Mouse (Mus musculus) kidney, adult 11 months (tissue): ENCODE measurements around the gene Lsm14a.

Source experiments
- DNase-seq: peaks from one replicate; pipeline ENCODE4 v3.0.0; 2022

The Lsm14a gene

DNA sequence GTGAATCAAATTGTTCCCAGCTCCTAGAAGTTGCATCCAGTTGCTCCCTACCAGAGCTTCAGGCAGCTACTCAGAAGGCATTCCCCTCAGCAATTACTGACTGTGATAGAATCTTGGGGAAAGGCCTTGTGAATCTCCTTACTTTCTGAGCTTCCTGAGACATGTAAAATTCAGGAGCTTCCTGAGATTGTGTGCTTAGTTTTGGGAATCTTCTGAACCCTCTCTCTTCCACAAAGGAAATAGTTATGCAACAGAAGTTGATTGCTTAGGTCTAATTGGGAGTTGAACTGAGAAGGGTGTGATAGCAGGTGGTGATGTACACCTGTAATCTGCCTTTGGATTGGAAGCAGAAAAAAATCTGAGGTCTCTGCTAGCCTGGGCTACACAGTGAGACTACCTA lies at the start of gene Lsm14a:
Gene Lsm14a (minus strand): TSS at position 101 of the 400 bp plus-strand sequence.
- DNase-seq, result no peak

DNA sequence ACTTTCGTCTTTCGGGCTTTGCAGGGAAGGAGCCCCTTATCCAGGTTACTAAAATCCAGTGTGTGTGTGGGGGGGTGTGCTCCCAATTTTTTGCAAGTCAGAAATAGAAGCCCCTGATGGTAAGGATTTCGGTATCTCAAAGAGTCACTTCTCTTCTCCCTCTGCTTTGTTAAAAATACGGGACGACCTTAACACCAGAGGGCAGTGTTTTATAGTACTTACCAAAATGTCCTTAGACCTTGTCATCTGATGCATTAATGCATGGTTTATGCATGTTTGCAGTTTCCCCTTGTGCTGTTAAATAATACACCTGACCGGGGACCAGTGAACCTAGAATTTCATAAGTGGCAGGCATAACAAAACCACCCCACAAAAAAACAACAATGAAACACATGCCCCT lies 45.8 kb upstream of the Lsm14a start:
- DNase-seq, result no peak

DNA sequence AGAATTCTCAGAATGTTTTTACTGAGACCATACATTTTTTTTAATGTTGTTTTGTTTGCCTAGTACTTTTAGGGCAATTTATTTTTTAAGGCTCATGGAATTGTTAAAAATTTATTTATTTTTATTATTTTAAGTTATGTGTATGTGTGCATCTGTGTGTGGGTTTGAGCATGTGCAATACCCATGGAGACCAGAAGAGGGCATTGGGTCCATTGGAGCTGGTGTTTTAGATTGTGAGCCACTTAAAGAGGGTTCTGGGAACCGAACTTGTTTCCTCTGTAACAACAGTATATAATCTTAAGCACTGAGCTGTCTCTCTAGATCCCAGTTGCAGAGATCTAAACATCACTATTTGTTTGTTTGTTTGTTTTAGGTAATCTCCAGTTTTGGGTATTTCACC lies 40.5 kb upstream of the Lsm14a start:
- no peak for DNase-seq

DNA sequence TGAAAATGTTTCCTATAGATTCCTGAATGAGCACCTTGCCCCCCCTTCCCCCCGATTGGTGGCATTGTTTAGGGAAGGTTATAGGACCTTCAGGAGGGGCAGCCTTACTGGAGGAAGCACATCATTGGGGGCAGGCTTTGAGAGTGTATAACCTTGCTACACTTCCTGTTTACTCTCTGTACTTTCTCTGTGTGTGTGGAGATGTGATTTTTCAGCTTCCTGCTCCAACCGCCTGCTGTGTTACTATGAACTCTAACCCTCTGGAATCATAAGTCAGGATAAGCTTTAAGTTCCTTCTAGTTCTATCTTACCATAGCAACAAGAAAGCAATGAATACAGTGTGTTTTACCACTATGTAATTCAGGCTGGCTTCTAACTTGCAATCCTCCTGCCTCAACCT lies 28.1 kb upstream of the Lsm14a start:
- no peak for DNase-seq

DNA sequence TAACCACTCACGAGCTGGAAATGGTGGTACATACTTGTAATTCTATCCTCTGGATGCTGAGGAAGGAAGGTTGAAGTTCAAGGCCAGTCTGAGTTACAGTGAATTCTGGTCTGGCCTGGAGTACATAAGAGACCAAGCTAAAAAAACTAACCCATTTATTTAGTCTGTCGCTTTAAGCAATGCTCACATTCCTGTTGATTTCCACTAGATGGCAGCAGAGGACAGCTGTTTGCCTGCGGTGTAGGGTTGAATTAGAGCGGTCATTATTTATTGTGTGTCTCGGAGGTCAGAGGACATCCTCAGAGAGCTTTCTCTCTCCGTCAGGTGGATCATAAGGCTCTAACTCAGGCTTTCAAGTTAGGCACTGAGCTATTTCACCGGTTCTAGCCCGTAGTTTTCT lies 14.4 kb upstream of the Lsm14a start:
- DNase-seq, result no peak

DNA sequence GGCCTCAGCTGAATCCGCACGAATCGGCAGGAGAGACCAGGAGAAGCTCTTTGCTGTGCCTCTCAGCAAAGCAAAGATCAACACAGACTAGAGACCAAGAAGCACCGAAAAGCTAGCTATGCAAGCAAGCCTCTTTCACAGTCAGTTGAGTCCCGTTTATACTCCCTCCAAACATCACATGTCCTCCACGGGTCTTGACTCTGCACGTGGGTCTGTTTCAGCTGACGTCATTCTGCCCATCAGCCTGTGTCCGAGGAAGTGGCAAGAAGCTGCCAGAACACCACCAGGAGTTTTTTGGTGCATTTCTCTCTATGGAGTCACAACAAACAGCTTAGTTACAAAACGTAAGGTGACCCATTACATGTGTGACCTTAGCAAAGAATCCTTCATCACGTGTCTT lies 10.8 kb upstream of the Lsm14a start:
- peak; percentile 42 for DNase-seq

DNA sequence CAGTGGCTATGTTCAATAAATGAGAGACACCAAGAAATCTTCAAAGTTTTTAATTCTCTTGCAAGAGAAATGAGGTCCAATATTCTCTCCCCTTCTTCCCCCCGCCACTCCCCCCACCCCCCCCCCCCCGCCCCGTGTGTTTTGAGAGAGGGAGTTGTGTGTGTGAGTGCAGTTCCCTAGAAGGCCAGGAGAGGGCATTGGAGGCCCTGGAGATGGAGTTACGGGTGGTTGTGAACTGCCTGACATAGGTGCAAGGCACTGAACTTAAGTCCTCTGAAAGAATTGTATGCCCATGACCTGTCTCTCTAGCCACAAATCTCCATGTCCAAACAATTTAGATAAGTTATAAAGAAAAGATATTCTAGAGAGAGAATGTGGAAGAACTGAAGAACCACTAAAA lies 7.0 kb upstream of the Lsm14a start:
- DNase-seq, result no peak

DNA sequence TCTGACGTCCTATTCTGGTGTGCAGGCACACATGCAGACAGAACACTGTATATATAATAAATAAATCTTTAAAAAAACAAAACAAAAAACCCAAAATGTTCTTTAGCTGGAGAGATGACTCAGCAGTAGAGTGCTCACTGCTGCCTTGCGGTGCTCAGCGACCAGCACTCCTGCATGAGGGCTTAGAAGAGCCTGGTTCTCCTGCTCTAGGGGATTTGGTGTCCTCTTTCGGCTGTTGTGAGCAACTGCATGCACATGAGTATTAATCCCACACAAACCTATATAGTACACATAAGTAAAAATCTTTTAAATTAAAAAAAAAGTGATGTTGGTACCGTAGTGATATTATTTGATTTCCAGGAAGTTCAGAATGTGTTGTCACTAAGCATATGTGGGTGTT lies 5.7 kb upstream of the Lsm14a start:
- no peak for DNase-seq

DNA sequence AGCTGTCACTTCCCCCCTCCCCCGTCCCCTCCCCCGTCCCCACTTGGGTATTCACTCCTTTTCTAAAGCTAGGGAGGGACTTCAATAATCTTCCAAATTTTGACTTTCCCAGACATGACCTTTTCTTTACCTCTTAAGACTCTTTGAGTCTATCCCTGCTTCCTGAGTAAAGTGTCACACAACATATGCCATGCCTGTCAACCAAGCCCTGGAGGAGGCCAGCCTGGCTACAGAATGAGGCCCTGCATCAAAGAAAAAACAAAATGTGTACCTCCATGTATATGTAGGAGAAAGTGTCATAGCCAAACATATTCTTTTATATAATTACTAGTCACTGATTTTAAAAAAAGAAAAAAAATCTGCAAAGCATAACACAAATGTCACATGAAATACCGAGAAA lies 3.7 kb upstream of the Lsm14a start:
- DNase-seq, result no peak

DNA sequence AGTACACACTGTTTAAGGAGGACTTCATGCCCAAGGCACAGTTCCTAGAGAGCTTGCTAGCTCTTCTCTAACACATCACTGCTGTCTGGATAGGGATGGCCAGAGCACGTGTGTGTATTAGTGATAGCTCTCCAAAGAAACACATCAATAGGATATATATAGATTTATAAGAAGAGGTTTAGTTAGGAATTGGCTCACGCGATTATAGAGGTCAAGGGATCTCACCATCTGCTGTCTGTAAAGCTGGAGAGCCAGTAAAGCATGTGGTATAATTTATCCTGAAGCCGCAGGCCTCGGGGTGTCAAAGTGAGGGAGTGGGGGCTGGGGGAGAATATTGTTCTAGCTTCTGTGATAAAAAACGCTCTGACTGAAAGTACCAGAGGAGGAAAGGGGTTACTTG lies 2.6 kb upstream of the Lsm14a start:
- no peak for DNase-seq

DNA sequence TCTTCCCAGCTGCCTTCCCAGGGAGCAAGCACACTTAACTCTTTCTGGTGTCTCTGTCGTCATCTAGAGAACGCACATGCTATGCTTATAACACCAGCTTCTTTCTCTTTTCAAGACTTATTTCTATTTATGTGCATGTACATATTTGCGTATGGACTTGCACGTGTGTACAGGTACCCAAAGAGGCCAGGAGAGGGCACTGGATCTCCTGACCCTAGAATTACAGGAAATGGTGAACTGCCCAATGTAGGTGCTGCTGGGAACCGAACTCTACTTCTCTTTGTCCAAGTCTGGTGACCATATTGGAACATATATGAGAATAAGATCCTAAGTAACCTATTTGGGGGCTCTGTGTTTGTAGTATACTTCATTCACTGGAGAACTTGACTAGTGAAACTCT lies 1.5 kb upstream of the Lsm14a start:
- DNase-seq, result no peak

DNA sequence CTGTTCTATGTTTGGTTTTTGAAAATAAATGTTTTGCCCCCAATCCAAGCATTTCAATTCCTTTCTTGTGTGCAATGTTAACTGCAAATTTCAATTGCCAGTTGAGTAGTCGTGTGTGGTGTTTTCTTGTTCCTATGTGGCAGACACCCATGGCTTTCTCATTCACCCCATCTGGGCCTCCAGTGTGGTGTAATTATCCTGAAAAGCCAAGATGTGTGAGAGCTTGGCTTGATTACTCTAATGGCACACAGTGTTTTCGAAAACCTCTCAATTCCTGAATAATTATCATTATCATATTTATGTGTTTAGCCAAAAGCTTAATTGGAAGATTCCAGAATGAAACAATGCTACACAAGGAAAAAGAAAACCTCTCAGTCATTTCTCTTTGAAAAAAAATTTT lies 976 bp upstream of the Lsm14a start:
- no peak for DNase-seq

DNA sequence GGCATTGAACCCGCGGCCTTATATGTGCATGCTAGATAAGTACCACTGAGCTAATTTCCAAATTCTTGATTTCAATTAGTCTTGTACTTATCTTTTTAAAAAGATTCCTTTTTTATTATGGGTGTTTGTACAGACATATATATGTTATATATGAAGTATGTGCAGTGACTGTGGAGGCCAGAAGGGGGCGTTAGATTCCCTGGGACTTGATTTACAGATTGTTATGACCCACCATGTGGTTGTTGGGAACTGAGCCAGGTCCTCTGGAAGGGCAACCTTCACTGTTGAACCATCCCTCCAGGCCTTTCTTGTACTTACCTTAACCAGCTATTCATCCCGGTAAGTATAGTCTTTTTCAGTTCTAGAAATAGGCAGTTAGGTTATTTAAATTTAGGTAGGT lies 780 bp downstream of the Lsm14a start:
- no peak for DNase-seq

DNA sequence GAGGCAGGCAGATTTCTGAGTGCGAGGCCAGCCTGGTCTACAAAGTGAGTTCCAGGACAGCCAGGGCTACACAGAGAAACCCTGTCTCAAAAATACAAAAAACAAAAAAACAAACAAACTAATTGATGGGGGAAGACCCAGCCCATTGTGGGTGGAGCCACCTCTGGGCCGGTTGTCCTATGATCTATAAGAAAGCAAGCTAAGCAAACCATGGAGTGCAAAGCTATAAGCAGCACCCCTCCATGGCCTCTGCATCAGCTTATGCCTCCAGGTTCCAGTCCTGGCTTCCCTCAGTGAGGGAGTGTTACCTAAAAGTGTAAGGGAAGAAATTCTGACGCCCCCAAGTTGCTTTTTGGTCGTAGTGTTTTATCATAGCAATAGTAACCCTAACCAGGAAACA lies 1.4 kb downstream of the Lsm14a start:
- no peak for DNase-seq

DNA sequence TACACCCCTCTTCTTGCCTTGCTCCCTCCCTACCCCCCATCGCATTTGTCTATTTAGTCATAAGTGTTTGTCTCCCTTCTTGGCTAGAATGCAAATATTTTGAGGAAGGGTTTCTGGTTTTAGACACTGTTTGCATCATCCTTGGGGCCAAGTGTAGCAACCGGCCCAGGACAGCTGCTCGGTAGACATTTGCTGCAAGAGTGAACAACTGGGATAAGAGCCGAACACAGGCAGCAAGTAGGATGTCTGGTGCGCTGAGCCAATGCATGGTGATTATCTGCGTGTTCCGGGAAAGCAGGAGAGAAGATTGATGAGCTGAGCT lies 2.3 kb downstream of the Lsm14a start:
- no peak for DNase-seq

DNA sequence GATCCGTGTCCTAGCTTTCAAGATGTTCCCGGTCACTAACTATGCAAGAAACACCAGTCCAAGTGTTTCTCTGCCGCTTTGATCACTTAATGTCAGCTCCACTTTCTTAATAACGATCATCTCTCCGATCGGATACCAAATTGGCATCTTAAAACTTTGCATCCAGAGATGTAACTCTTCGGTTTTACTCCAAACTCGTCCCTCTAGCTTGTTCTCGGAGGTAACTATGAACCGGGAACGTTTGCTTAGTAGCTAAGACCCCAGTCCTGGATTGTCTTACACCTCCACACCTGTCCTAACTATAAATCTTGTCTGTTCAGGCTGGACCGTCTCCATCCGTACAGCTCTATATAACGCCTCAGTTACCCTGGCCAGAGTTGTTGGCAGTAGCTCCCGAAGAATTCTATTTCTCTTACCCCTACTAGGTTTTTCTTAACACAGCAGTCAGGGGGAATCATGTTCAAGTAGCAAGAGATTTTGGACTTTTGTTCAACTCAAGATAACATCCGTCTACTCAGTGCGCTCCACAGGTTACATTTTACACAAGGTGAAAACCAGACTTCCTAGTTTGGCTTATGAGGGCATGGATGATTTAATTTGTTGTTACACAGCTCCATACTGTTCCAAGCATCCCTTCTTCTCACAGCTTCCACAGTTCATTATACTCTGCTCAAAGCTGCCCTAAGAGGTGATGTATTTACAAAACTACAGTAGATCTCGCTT lies 2.8 kb downstream of the Lsm14a start:
- peak; percentile 12 for DNase-seq

DNA sequence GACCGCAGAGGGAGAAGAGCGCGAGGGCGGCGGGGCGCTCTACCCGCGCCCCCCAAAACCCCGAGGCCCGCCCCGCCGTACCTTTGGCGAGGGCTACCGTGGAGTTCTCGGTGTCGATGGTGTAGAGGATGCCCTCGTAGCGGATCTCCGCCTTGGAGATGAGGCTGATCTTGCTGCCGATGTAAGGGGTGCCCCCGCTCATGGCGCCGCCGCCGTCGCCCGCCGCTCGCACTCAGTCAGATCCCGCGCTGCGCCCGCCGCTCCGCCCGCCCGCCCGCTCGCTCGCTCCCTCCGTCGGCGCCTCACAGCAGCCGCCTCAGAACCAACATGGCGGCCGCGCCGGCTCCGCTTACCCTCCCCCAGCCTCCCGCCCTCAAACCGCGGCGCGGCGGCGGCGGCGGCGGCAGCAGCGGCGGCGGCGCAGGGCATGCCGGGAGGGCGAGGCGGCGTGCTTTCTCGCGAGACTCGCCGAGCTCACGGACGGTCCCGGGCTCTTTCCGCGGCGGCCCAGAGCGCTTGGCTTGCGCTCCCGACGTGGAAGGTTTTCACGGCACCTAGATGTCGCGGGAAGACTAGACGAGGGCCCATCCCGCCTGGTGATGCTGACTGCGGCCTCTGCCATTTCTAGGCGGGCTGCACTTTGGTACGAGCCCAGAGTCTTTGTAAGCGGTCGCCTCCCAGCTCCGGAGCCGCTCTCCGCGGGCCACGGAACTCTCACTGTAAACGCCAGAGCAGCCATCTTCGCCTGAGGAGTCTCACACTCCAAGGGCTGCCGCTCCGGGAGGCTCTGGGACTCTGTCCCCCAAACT lies 3.6 kb downstream of the Lsm14a start:
- DNase-seq, result peak; percentile 92

DNA sequence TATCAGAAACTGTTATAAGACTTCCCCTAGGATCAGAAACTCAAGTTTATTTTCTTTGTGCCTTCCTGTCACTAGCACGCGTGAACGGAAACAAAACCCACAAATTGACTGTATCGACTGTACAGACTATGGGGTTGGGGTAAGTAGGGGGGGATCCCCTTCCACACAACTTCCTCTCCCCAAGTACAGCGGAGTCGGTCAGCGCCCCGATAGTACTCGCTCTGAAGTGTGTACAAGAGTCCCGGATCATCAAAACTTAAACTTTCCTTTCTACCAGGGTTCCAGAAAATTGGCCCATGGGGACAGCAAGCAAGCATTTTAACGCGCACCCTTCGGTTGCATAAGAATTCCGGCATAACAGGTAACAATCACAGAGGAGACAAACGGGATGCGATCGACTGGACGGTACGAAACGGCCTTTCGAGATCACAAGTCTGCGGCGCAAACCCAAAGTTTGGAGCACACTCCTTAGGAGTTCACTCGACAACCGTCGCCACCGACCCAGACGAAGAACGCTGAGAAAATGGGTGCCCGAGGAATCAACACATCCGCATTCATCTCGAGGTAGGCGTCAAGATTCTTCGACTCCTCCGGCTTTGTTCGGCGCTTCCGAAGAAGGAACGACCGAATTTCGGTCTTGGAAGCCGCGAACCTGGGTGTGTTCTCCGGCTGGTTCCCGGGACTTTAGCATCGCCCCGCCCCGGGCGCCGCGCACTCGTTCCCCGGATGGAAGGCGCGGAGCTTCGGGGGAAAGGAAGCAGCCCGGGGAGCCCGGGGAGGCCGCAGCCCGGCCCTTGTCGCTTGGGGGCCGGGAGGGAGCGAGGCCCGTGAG lies 4.5 kb downstream of the Lsm14a start:
- peak; percentile 63 for DNase-seq

DNA sequence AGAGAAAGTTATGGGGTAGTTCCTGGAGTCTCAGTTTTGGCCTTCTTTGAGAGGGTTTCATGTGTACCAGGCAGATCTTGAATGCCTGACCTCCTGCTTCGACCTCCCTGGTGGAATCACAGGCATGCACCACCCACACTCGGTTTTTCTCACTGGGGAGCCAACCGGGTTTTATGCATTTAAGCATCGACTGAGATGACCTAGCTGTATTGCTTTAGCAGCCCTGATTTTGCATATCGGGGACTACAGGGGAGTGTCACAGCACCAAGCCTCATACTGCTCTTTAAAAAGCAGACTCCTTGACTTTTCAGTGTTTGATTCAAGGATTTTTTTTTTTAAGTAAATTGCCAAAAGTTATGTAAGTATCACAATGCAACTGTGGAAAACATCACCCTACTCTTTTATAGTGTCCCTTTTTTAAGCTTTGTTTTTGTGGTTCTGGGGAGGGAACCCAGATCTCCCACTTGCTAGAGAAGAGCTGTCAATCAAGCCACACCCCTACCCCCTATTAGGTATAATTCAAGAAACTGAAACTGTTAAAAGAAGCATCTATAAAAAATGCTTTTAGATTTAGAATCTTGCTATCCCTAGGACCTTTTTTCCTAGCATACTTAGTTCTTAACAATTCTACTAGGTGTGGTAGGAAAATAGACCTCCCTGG lies 5.2 kb downstream of the Lsm14a start:
- no peak for DNase-seq

DNA sequence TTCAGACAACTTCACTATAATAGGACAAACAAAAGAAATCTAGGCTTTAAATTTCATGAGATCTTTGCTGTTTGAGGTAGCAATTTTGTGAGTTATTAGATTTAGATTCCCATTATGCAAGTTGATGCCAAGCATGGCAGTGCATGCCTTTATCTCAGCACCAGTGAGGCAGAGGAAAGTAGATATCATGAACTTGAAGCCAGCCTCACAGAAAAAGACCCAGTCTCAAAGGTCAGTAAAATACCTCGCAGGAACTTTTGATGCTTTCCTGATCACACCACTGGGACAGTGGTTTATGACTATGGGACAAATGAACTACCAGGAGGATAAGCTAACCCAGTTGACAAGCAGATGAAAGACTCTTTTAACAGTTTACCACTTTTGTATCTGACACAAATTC lies 10.3 kb downstream of the Lsm14a start:
- DNase-seq, result no peak

DNA sequence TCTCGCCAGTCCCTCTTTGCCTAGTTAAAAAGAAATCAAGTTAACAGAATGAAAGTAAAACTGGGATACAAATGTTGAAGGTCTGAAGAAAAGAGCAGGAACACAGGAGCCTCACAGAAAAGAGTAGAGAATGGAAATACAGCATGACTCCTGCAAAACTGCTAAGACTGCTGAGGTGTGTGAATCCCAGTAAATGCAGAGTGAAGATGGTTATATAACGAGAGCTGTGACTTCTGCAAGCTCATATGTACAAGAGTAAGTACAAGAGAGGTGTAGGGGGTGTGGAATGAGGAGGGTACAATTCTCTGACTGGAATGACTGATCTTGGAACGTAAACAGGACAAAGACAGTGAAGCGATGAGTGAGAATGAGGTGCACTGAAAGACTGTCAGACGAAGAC lies 11.4 kb downstream of the Lsm14a start:
- DNase-seq, result no peak

DNA sequence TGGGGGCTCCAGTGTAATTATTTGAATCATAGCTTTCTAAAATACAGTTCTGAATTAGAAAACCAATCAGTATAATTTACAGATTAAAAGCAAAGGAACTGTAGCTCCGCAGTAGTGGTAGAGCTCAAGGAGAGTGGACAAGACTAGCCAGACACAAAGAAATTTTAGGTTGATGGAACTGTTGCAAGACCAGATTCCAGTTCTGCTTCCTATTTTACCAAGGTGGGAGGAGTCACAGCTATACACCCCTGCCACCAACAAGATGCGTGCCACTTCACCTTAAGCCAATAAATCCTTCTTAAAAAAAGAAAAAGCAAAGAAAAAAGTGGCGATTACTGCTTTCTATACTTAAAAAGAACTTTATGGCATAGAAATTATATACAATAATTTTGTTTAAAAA lies 12.8 kb downstream of the Lsm14a start:
- DNase-seq, result no peak

DNA sequence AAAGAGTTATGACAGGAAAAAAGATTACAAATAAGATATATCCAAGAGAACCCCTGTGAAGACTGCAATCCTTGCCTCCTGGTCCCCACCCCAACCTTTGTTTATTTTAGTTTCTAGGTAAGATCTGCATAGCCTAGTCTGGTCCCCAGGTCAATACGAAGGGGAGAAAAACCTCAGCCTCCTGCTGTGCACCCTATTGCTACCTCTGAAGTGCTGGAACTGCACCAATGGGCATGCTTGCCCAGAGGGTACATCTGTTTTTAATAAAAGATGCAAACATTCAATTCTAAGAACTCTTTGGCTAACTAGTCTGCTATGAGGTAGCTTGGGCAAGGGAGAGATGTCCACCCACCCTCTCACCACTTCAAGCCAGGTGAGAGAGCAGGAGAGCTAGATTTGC lies 19.2 kb downstream of the Lsm14a start:
- DNase-seq, result no peak
